Mouse (Mus musculus) olfactory bulb, adult 2 months (tissue): ENCODE results near the gene Zfp354c. TPM values are rescaled to one million over a fixed set of nuclear protein-coding genes. Genes with fewer than 3 reads are reported as not detected.
A peak's percentile ranks its signal among the peaks of the same experiment; 100 is the strongest.

Experiments used
- H3K27ac ChIP-seq: fragments of 200-500 bp; 2 replicates; pipeline ENCODE4 v1.5.1; 2012; ENCODE audit warnings: low read depth, low read length; ENCODE audit not compliant: insufficient read depth
- H3K4me1 ChIP-seq: fragments of 200-500 bp; 2 replicates; pipeline ENCODE4 v1.6.1; 2012; ENCODE audit warnings: low read length; ENCODE audit not compliant: control insufficient read depth, insufficient read depth
- H3K4me3 ChIP-seq: fragments of 200-500 bp; 2 replicates; pipeline ENCODE4 v1.5.1; 2012; ENCODE audit warnings: mild to moderate bottlenecking, low read depth, low read length, moderate library complexity; ENCODE audit not compliant: insufficient read depth
- CTCF ChIP-seq: fragments of 200-500 bp; IDR thresholded peaks from 2 replicates; pipeline ENCODE4 v1.5.1; 2012; ENCODE audit warnings: low read depth, mild to moderate bottlenecking, low read length, moderate library complexity; ENCODE audit not compliant: insufficient read depth
- POLR2A ChIP-seq: fragments of 200-500 bp; IDR thresholded peaks from 2 replicates; pipeline ENCODE4 v1.6.1; 2012; ENCODE audit warnings: mild to moderate bottlenecking, low read depth, low read length, moderate library complexity; ENCODE audit not compliant: insufficient read depth
- WGBS: fragments of 180-500 bp; shearing (Covaris S2); methylation state at CpG from one replicate; pipeline ENCODE4 v1.1.7; 2018; 5-methylcytosine and 5-hydroxymethylcytosine counted together
- polyA plus RNA-seq: library from polyadenylated mRNA; stranded (reverse); fragments of >200 nt; gene quantifications from 2 replicates; pipeline ENCODE4 v1.2.4, GENCODE M21; 2012; ENCODE audit warnings: low replicate concordance; ENCODE audit not compliant: missing spikeins, insufficient read depth, insufficient read length

The Zfp354c gene
- not detected in 2 replicates for polyA plus RNA-seq

DNA sequence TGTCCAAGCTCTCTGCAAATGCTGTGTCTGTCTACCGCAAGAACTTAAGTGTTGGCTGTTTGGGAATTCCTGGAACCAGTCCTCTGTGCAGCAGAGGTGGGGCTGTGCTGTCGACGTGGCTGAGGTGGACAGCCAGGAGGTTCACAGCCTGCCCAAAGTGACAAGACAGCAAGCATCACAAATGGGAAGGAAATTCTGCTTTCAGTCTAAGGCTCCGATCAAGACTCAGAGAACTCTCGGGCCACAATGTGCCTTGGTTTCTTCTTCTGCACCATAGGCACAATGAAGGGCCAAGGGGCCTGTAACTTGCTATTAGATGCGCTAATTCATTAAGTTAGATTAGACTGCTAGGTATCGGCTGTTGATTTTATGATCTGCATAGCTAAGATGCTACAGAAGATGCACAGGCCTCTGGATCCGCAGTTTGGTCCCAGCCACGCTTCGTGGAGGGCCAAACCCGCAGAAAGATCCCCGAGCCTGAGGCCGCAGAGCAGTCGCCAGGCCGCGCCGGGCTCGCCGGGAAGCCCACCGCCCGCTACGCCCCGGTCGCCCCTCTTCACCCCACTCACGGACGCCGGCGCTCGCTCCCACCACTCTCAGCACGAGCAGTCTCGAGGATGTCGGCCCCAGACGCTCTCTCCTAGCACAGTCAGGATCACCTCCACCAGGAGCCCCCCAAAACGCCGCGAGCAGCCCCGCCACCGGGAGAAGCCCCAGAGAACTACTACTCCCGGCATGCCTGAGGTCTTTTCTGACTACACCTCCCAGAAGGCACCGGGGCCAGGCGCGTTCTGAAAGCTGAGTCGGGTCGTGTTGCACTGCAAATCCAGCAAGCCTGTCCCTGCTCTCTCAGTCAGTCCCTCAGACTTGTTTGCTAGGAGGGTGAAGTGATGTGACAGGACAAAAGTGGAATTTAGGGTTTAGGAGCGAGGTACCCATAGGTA lies at the start of gene Zfp354c:
Gene Zfp354c (minus strand): TSS at position 715 of the 944 bp plus-strand sequence.
- H3K27ac ChIP-seq = no peak within 1 kb of the TSS
- WGBS = 1% methylated on average over 45 of the region's 45 CpGs
- TF ChIP-seq CTCF (no peak), POLR2A (0 out of 2 replicates have a peak, but pooled peaks have one; percentile 36)

DNA sequence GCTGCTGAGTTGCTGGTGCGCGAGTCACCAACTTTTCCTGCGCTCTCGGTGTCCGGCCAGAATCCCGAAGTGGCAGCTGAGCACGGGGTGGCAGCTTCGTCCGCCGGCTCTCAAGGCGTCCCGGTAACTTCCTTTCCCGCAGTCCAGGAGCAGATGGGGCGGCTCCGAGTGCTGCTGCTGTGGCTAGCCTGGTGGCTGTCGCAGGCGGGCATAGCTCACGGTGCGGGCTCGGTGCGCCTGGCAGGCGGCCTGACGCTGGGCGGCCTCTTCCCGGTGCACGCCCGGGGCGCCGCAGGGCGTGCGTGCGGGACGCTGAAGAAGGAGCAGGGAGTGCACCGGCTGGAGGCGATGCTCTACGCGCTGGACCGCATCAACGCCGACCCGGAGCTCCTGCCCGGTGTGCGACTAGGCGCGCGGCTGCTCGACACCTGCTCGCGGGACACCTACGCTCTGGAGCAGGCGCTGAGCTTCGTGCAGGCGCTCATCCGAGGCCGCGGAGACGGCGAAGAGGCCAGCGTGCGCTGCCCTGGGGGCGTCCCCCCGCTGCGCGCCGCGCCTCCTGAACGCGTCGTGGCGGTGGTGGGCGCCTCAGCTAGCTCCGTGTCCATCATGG lies 23.6 kb upstream of the Zfp354c start:
- Histone ChIP-seq H3K27ac (no peak overlapping the region), H3K4me3 (peak overlapping the region; percentile 43), H3K4me1 (peaks cover 11% of the 10 kb centered on the region)
- TF ChIP-seq POLR2A (no peak), CTCF (no peak)
- under 1% methylated on average over 72 of the region's 72 CpGs for WGBS

More for the DNA sequence above, at the start of gene Zfp354c:
- Histone ChIP-seq H3K4me1 (no peaks in the 10 kb centered on the region), H3K4me3 (peak within 1 kb of the TSS; percentile 85)

DNA sequence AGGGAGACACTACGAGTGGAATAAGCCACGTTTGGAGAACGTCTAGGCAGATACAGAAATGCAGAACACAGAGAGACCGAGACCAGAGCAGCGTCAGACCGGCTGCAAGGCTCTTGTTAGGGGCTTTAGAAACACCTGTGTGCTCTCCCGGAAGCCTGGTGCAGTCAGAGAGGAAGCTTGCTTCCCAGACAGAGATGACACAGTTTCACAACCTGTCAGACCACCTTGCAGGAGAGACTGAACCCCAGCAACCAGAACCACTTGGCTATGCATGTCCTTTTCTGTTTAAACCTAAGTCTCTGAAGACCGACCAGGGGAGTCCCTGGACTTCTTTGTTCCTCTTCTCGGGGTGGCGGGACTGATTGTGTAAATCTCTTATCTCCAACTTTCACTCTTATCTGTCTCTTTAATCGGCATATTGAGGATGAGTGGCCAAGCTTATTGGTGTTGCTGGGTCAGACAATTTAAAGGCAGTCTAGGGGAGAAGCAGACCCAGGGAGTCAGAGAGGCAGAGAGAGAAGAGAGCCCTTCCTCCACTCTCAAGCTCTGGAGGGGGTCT lies 22.7 kb upstream of the Zfp354c start, which contains the start of gene Grm6:
Gene Grm6 (plus strand): TSS at position 509 of the 559 bp plus-strand sequence.
- WGBS = 3% methylated on average over 11 of the region's 11 CpGs
- Histone ChIP-seq H3K27ac (no peak within 1 kb of the TSS), H3K4me3 (peak within 1 kb of the TSS; percentile 43), H3K4me1 (peaks cover 11% of the 10 kb centered on the region)
- TF ChIP-seq CTCF = no peak
- TF ChIP-seq POLR2A = no peak

DNA sequence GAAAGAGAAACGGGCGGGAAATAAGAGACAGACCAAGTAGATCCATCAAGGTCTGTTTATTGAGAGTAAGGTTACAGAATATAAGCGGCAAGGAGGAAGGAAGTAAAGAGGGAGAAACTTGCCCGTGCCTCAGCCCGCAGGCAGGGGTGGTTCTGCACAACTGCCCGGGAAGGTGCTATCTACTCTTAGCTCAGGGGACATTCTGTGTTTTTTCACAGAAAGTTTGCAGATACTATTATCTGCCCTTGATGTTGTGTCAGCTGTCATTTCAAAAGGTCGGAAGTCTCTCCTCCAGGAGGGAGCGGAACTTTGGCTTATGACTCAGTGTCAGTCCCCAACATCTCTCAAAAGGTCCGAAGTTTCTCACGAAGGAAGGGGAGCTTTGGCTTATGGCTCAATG lies 21.8 kb upstream of the Zfp354c start:
- Histone ChIP-seq H3K4me3 (no peak overlapping the region), H3K27ac (no peak overlapping the region), H3K4me1 (peaks cover 11% of the 10 kb centered on the region)
- TF ChIP-seq POLR2A = no peak
- TF ChIP-seq CTCF = no peak
- WGBS = 13% methylated on average over 10 of the region's 10 CpGs

DNA sequence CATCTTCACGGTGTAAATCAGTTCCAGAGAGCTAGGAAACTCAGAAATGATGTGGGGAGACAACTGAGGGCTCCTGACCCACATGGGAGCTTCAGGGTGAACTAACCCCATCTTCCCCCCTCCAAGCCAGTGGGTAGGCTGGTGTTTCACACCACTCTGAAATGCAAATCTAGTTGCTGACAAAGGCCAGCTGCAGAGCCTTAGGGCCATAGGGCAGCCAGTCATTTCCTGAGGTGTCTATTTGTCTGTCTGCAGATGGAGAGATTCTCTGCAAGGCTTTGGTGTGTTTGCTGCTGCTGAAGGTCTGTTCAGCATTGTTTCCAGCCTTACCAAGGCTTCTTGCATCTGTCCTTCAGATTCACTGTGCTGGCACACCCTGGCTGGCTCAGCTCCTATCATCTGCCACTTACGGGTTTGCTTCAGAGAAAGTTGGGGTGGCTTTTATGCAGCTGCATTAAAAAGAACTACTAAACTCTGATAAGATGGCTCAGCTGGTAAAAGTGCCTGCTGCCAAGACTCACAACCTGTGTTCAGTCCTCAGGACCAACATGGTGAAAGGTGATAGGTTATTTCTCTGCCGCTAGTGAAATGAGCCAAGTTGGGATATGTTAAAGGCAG lies 21.1 kb upstream of the Zfp354c start:
- TF ChIP-seq CTCF (no peak), POLR2A (no peak)
- H3K4me1 ChIP-seq = peaks cover 11% of the 10 kb centered on the region
- H3K27ac ChIP-seq = no peak overlapping the region
- 54% methylated on average over 3 of the region's 3 CpGs for WGBS
- H3K4me3 ChIP-seq = no peak overlapping the region

DNA sequence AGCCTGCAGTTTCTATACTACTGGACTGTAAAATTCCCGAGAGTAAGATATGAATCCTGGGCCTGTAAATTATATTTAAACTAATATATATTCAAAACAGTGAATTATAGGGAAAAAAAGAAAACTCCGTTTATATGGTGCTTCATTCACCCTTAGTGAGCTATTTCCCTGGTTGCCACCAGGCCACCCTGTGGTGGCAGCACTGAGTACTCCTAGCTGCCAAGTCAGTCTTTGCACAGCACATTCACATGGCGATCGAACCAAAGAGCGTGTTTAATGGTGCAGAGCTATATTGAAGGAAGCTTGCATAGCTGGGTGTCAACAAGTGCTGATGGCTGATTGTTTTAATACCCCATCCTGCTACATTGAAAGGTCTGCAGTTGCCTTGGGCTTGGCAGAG lies 19.5 kb upstream of the Zfp354c start:
- no peak overlapping the region for H3K4me3 ChIP-seq
- H3K27ac ChIP-seq = no peak overlapping the region
- H3K4me1 ChIP-seq = peaks cover 11% of the 10 kb centered on the region
- WGBS = 58% methylated on average over 5 of the region's 5 CpGs
- TF ChIP-seq CTCF (no peak), POLR2A (no peak)

DNA sequence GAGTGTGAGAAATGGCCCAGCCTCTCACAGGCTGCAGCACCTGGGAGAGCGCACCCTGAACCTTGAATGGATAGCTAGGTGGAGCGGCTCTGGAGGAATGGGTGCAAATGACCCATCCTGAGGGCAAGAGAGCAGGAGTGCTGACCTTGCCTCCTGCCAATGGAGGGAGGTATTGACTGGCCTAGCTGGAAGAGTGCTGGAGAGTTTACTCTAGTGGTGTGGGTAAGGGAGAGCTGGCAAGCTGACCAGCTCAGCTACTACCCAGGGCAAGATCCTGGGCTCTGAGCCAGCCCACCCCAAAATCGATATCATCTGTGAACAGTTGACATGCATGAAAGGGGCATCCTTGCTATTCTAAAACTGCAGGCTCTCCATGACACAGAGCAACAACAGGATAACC lies 18.4 kb upstream of the Zfp354c start:
- Histone ChIP-seq H3K27ac (no peak overlapping the region), H3K4me1 (peaks cover 5% of the 10 kb centered on the region), H3K4me3 (no peak overlapping the region)
- 93% methylated on average over 3 of the region's 3 CpGs for WGBS
- TF ChIP-seq CTCF = no peak
- TF ChIP-seq POLR2A = no peak

DNA sequence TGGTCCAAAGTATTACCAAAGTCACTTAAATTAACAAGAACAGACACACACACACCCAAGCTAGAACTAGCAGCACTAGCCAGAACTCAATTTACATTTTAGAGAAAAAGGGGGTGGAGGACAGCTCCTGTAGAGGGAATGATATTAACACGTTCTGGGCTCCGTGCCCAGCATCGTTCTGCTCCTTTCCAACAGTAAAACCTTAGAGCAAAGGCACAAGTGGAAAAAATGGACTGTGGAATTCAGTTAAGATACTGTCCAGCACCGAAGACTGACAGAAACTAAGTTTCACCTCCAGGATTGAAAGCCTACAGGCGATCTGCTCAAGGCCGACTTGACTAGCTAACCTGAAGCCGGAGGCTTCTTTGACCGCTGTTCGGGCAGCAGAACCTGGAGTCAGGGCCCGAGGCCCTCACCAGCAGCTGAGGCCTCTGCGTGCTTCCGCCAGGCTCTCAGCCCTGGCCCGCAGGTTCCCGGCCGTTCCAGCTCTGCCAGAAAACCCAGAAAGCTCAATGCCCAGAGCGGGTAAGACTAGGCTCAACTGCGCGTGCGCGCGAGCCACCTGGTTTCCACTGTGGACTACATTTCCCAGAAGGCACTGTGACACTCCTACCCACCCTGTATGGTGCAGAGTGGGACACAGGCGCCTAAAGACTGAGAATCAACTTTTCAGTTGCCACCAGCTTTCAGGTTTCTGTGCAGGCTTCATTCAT lies 13.7 kb upstream of the Zfp354c start, which contains the start of gene Zfp879:
Gene Zfp879 (minus strand): TSS at position 530 of the 713 bp plus-strand sequence.
- H3K4me3 ChIP-seq = peak within 1 kb of the TSS; percentile 61
- H3K27ac ChIP-seq = 0 out of 2 replicates have a peak within 1 kb of the TSS, but pooled peaks have one; percentile 13
- WGBS = 8% methylated on average over 22 of the region's 22 CpGs
- TF ChIP-seq CTCF (no peak), POLR2A (peak; percentile 75)
- peaks cover 4% of the 10 kb centered on the region for H3K4me1 ChIP-seq
